ENCODE assay signal across 9 mouse cellular contexts in the genomic region with DNA sequence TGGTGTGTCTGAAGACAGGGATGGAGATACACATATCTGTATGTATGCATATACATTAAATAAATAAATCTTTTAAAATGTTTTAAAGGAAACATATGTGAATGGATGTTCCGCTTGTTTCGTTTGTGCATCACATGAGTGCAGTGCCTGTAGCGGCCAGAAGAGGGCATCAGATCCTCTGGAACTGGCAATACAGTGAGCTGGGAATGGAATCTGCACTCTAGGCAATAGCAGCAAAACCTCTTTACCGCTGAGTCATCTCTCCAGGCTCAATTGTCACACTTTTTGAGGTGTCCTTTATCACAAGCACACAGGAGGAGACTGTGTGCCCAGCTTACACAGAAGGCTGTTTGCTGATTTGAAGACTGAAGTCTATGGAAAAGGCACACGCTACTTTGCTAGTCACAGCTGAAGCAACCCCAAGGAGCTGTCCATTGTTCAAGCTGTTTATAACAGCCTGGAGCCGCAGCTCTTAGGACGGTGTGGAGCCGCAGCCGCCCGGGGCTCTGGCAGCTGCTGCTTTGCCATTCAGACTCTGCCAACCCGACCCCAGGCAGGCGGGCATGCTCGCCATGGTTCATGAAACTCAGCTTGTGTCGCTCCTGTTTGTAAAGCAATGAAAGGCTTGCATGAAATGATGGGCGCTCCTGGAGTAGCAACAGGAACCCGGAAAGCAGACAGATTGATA. TPM values are rescaled to one million over a fixed set of nuclear protein-coding genes. Genes with fewer than 3 reads are reported as not detected.
DNase-seq lines count a peak whose midpoint lies in the region; ATAC-seq and TF ChIP-seq lines count a peak whose summit lies in the region.
"Had no signal": no experiment of that assay in that cellular context is flagged by ENCODE, and none has a peak within 500 bp of the region (broad histone marks: within the 10 kb centered on the region; RNA-seq: fewer than 3 reads in every experiment).

No protein-coding gene starts in this region.

- no peaks in the 10 kb centered on the region for H3K36me3 ChIP-seq in forebrain, embryonic 14.5 days (ENCODE audit: control insufficient read depth, insufficient read depth, low read length)
- H3K36me3 ChIP-seq in forebrain, embryonic 11.5 days (ENCODE audit: control insufficient read depth, insufficient read depth, low read length), result no peaks in the 10 kb centered on the region
- H3K36me3 ChIP-seq in midbrain, embryonic 14.5 days (ENCODE audit: control insufficient read depth, insufficient read depth, low read length), result no peaks in the 10 kb centered on the region
- H3K36me3 ChIP-seq in midbrain, embryonic 10.5 days, result no peaks in the 10 kb centered on the region
- H3K36me3 ChIP-seq in neural tube, embryonic 14.5 days (ENCODE audit: control insufficient read depth, insufficient read depth, low read length), result no peaks in the 10 kb centered on the region

- DNase-seq in forebrain, embryonic 14.5 days (ENCODE audit: low spot score), result peak; percentile 50
- DNase-seq in forebrain, embryonic 11.5 days (ENCODE audit: low spot score), result no peak
- DNase-seq in midbrain, embryonic 14.5 days, result peak; percentile 44
- no peak for DNase-seq in midbrain, embryonic 10.5 days (ENCODE audit: low spot score)
- no peak for DNase-seq in embryo, embryonic 9.5 days (ENCODE audit: extremely low spot score)
- DNase-seq in spleen, adult 12 weeks (ENCODE audit: low spot score), result no peak
- DNase-seq: cerebellum, adult 11-12 months had no signal

- peak; percentile 30; the same call in 1 of the 2 replicates for TF ChIP-seq CTCF in embryonic fibroblast, embryonic 13.5 days (IDR thresholded peaks at IDR 0.05; ENCODE audit: borderline replicate concordance, insufficient read depth, low read length)

- WGBS in forebrain, embryonic 14.5 days, result 68% methylated on average over 16 of the region's 16 CpGs
- 88% methylated on average over 16 of the region's 16 CpGs for WGBS in forebrain, embryonic 11.5 days
- 73% methylated on average over 16 of the region's 16 CpGs for WGBS in midbrain, embryonic 14.5 days
- WGBS in midbrain, embryonic 10.5 days, result 88% methylated on average over 16 of the region's 16 CpGs
- whole genome bisulfite sequencing in neural tube, embryonic 14.5 days, result 48% methylated on average over 16 of the region's 16 CpGs

- no peaks in the 10 kb centered on the region for H3K4me1 ChIP-seq in forebrain, embryonic 14.5 days (ENCODE audit: control insufficient read depth, insufficient read depth, low read length)
- 0 out of 2 replicates have a peak, but pooled peaks cover 2% of the 10 kb centered on the region for H3K4me1 ChIP-seq in forebrain, embryonic 11.5 days (replicated peaks; ENCODE audit: control insufficient read depth, insufficient read depth, low read length)
- no peaks in the 10 kb centered on the region for H3K4me1 ChIP-seq in midbrain, embryonic 14.5 days (ENCODE audit: control insufficient read depth, insufficient read depth, low read length)
- no peaks in the 10 kb centered on the region for H3K4me1 ChIP-seq in midbrain, embryonic 10.5 days
- no peaks in the 10 kb centered on the region for H3K4me1 ChIP-seq in embryonic fibroblast, embryonic 13.5 days (ENCODE audit: control insufficient read depth, insufficient read depth, low read length)
- no peaks in the 10 kb centered on the region for H3K4me1 ChIP-seq in neural tube, embryonic 14.5 days (ENCODE audit: control insufficient read depth, insufficient read depth, low read length)

- ATAC-seq in forebrain, embryonic 14.5 days, result peak; percentile 65; the same call in 1 of the 2 replicates
- no peak for ATAC-seq in forebrain, embryonic 11.5 days (replicated peaks; ENCODE audit: low FRiP score)
- ATAC-seq in midbrain, embryonic 14.5 days (ENCODE audit: low FRiP score, low TSS enrichment), result no peak
- peak; percentile 83 for ATAC-seq in neural tube, embryonic 14.5 days (ENCODE audit: low read depth)

- no peaks in the 10 kb centered on the region for H3K9me3 ChIP-seq in forebrain, embryonic 14.5 days (replicated peaks; ENCODE audit: control insufficient read depth, low read length)
- H3K9me3 ChIP-seq in forebrain, embryonic 11.5 days (ENCODE audit: control insufficient read depth, low read length), result no peaks in the 10 kb centered on the region
- H3K9me3 ChIP-seq in midbrain, embryonic 14.5 days (ENCODE audit: control insufficient read depth, low read length), result no peaks in the 10 kb centered on the region
- H3K9me3 ChIP-seq in midbrain, embryonic 10.5 days (replicated peaks), result peaks cover 3% of the 10 kb centered on the region; the same call in 1 of the 2 replicates
- H3K9me3 ChIP-seq in neural tube, embryonic 14.5 days (ENCODE audit: control insufficient read depth, low read length), result no peaks in the 10 kb centered on the region

- no peak overlapping the region for H3K4me3 ChIP-seq in forebrain, embryonic 14.5 days (ENCODE audit: low read depth, low read length)
- H3K4me3 ChIP-seq in forebrain, embryonic 11.5 days (ENCODE audit: low read depth, low read length), result no peak overlapping the region
- no peak overlapping the region for H3K4me3 ChIP-seq in midbrain, embryonic 14.5 days (replicated peaks; ENCODE audit: low read depth, low read length)
- H3K4me3 ChIP-seq in midbrain, embryonic 10.5 days, result no peak overlapping the region
- H3K4me3 ChIP-seq in embryonic fibroblast, embryonic 13.5 days (ENCODE audit: insufficient read depth, low read length), result no peak overlapping the region
- no peak overlapping the region for H3K4me3 ChIP-seq in neural tube, embryonic 14.5 days (ENCODE audit: low read depth, low read length)

- no peak overlapping the region; the same call in 1 of the 2 replicates for H3K27ac ChIP-seq in forebrain, embryonic 14.5 days (ENCODE audit: low read depth, low read length)
- H3K27ac ChIP-seq in forebrain, embryonic 11.5 days (ENCODE audit: low read depth, low read length), result no peak overlapping the region
- H3K27ac ChIP-seq in midbrain, embryonic 14.5 days (replicated peaks; ENCODE audit: low read depth, low read length), result 0 out of 2 replicates have a peak overlapping the region, but pooled peaks have one; percentile 45
- H3K27ac ChIP-seq in midbrain, embryonic 10.5 days (replicated peaks), result no peak overlapping the region
- no peak overlapping the region for H3K27ac ChIP-seq in embryonic fibroblast, embryonic 13.5 days (ENCODE audit: insufficient read depth, low read length)
- H3K27ac ChIP-seq in neural tube, embryonic 14.5 days (ENCODE audit: low read depth, low read length), result peak overlapping the region; percentile 29; the same call in 1 of the 2 replicates

- H3K4me2 ChIP-seq in forebrain, embryonic 14.5 days (ENCODE audit: low read length), result no peak overlapping the region
- H3K4me2 ChIP-seq in forebrain, embryonic 11.5 days (ENCODE audit: low read depth, low read length, severe bottlenecking), result no peak overlapping the region
- H3K4me2 ChIP-seq in midbrain, embryonic 14.5 days (ENCODE audit: low read length), result no peak overlapping the region
- H3K4me2 ChIP-seq in neural tube, embryonic 14.5 days (ENCODE audit: low read depth, low read length), result peak overlapping the region; percentile 20; the same call in 1 of the 2 replicates

- H3K27me3 ChIP-seq in forebrain, embryonic 14.5 days (replicated peaks; ENCODE audit: control insufficient read depth, insufficient read depth, low read length), result no peaks in the 10 kb centered on the region
- no peaks in the 10 kb centered on the region for H3K27me3 ChIP-seq in forebrain, embryonic 11.5 days (ENCODE audit: control insufficient read depth, insufficient read depth, low read length)
- no peaks in the 10 kb centered on the region for H3K27me3 ChIP-seq in midbrain, embryonic 14.5 days (ENCODE audit: control insufficient read depth, insufficient read depth, low read length)
- no peaks in the 10 kb centered on the region for H3K27me3 ChIP-seq in midbrain, embryonic 10.5 days (ENCODE audit: low read depth, poor library complexity, severe bottlenecking)
- no peaks in the 10 kb centered on the region for H3K27me3 ChIP-seq in neural tube, embryonic 14.5 days (ENCODE audit: control insufficient read depth, insufficient read depth, low read length)

- no peak for TF ChIP-seq POLR2A in embryonic fibroblast, embryonic 13.5 days (IDR thresholded peaks at IDR 0.05; ENCODE audit: low read depth, low read length)

- no peak overlapping the region for H3K9ac ChIP-seq in forebrain, embryonic 14.5 days (ENCODE audit: low read length)
- H3K9ac ChIP-seq in forebrain, embryonic 11.5 days (ENCODE audit: low read length), result no peak overlapping the region
- H3K9ac ChIP-seq in midbrain, embryonic 14.5 days (replicated peaks; ENCODE audit: low read length), result no peak overlapping the region
- H3K9ac ChIP-seq in neural tube, embryonic 14.5 days (replicated peaks; ENCODE audit: low read depth, low read length), result no peak overlapping the region

RNA-seq across cellular contexts. Expression of gene Gtf3a, which starts 9.2 kb away (rescaled TPM):
- polyA plus RNA-seq in forebrain, embryonic 14.5 days (2014; fragmentation: Nextera tagmentation; extraction: Ambion mirVana), result 99.7 and 110 TPM in 2 replicates
- polyA plus RNA-seq in forebrain, embryonic 11.5 days (2014; fragmentation: Nextera tagmentation; extraction: Ambion mirVana), result 117 and 125 TPM in 2 replicates
- 102 and 110 TPM in 2 replicates for polyA plus RNA-seq in midbrain, embryonic 14.5 days (2014; fragmentation: Nextera tagmentation; extraction: Ambion mirVana)
- 113 and 121 TPM in 2 replicates for polyA plus RNA-seq in midbrain, embryonic 10.5 days (2016; fragmentation: Nextera tagmentation; extraction: Ambion mirVana)
- 33.1 and 40.5 TPM in 2 replicates for polyA plus RNA-seq in embryonic fibroblast, embryonic 13.5 days (2011; ENCODE audit: insufficient read length, low read depth, missing spikeins)
- polyA plus RNA-seq in neural tube, embryonic 14.5 days (2014; fragmentation: Nextera tagmentation; extraction: Ambion mirVana), result 104 and 105 TPM in 2 replicates

RNA-seq across cellular contexts. Expression of gene Mtif3, which starts 24.3 kb away (rescaled TPM):
- 27.1 and 34.4 TPM in 2 replicates for polyA plus RNA-seq in forebrain, embryonic 14.5 days (2014; fragmentation: Nextera tagmentation; extraction: Ambion mirVana)
- polyA plus RNA-seq in forebrain, embryonic 11.5 days (2014; fragmentation: Nextera tagmentation; extraction: Ambion mirVana), result 21.6 and 25.0 TPM in 2 replicates
- polyA plus RNA-seq in midbrain, embryonic 14.5 days (2014; fragmentation: Nextera tagmentation; extraction: Ambion mirVana), result 30.0 and 32.3 TPM in 2 replicates
- polyA plus RNA-seq in midbrain, embryonic 10.5 days (2016; fragmentation: Nextera tagmentation; extraction: Ambion mirVana), result 20.8 and 22.6 TPM in 2 replicates
- 10.2 and 10.4 TPM in 2 replicates for polyA plus RNA-seq in embryonic fibroblast, embryonic 13.5 days (2011; ENCODE audit: insufficient read length, low read depth, missing spikeins)
- 25.2 and 34.7 TPM in 2 replicates for polyA plus RNA-seq in neural tube, embryonic 14.5 days (2014; fragmentation: Nextera tagmentation; extraction: Ambion mirVana)

Comparison
In these comparisons a context has a peak if more than half of its experiments do, and no peak if none do; other contexts are left out.
1. ATAC-seq: peak in forebrain, embryonic 14.5 days (single experiment) and neural tube, embryonic 14.5 days (single experiment); none in forebrain, embryonic 11.5 days (single experiment) and midbrain, embryonic 14.5 days (single experiment).
2. DNase-seq: peak in forebrain, embryonic 14.5 days (single experiment) and midbrain, embryonic 14.5 days (single experiment); none in forebrain, embryonic 11.5 days (single experiment), midbrain, embryonic 10.5 days (single experiment), embryo, embryonic 9.5 days (single experiment) and spleen, adult 12 weeks (single experiment).
3. H3K27ac ChIP-seq: peak in midbrain, embryonic 14.5 days (single experiment) and neural tube, embryonic 14.5 days (single experiment); none in forebrain, embryonic 14.5 days (single experiment), forebrain, embryonic 11.5 days (single experiment), midbrain, embryonic 10.5 days (single experiment) and embryonic fibroblast, embryonic 13.5 days (single experiment).